Mouse (Mus musculus): ENCODE data around the gene Hspa8.
"Not testable (repeated sequence)": the region's sequence is repeated elsewhere in the genome, so short reads cannot be mapped to it uniquely, and the experiment has no call there.

Gene Hspa8

GRCm38 (mm10) chr9:40800675-40801612 lies at the start of gene Hspa8:
Hspa8 (plus strand) TSS chr9:40800984.
- in situ Hi-C loops (cut with MboI; ENCODE audit: low sequenced_read_pairs), result loop anchor here (25.0 kb wide), 1 partner anchor 386 kb away; no protein-coding TSS in a partner anchor

- in situ Hi-C loops (cut with MboI; ENCODE audit: low sequenced_read_pairs), result loop anchor here (5.0 kb wide), 1 partner anchor 124 kb away; no protein-coding TSS in a partner anchor
Observed at GRCm38 (mm10) chr9:40751749-40752148, 49.0 kb upstream of the Hspa8 start.

- in situ Hi-C loops (cut with MboI; ENCODE audit: low sequenced_read_pairs), result no loop called here
Observed at GRCm38 (mm10) chr9:40756401-40756800, 44.4 kb upstream of the Hspa8 start.

GRCm38 (mm10) chr9:40757105-40757626 lies 43.6 kb upstream of the Hspa8 start:
- in situ Hi-C loops (cut with MboI; ENCODE audit: low sequenced_read_pairs), result no loop called here

- in situ Hi-C loops (cut with MboI; ENCODE audit: low sequenced_read_pairs), result no loop called here
Observed at GRCm38 (mm10) chr9:40757685-40758270, 43.0 kb upstream of the Hspa8 start.

- in situ Hi-C loops (cut with MboI; ENCODE audit: low sequenced_read_pairs), result no loop called here
Observed at GRCm38 (mm10) chr9:40762354-40762753, 38.4 kb upstream of the Hspa8 start.

GRCm38 (mm10) chr9:40764887-40765580 lies 35.8 kb upstream of the Hspa8 start:
- in situ Hi-C loops (cut with MboI; ENCODE audit: low sequenced_read_pairs), result no loop called here

GRCm38 (mm10) chr9:40765581-40765940 lies 35.2 kb upstream of the Hspa8 start:
- in situ Hi-C loops (cut with MboI; ENCODE audit: low sequenced_read_pairs), result no loop called here

- in situ Hi-C loops (cut with MboI; ENCODE audit: low sequenced_read_pairs), result no loop called here
Observed at GRCm38 (mm10) chr9:40766058-40766605, 34.7 kb upstream of the Hspa8 start.

GRCm38 (mm10) chr9:40767946-40768345 lies 32.8 kb upstream of the Hspa8 start:
- in situ Hi-C loops (cut with MboI; ENCODE audit: low sequenced_read_pairs), result no loop called here

- in situ Hi-C loops (cut with MboI; ENCODE audit: low sequenced_read_pairs), result no loop called here
Observed at GRCm38 (mm10) chr9:40772246-40772645, 28.5 kb upstream of the Hspa8 start.

GRCm38 (mm10) chr9:40773142-40773541 lies 27.6 kb upstream of the Hspa8 start:
- in situ Hi-C loops (cut with MboI; ENCODE audit: low sequenced_read_pairs), result not testable (repeated sequence)

GRCm38 (mm10) chr9:40773869-40774268 lies 26.9 kb upstream of the Hspa8 start:
- in situ Hi-C loops (cut with MboI; ENCODE audit: low sequenced_read_pairs), result no loop called here

- in situ Hi-C loops (cut with MboI; ENCODE audit: low sequenced_read_pairs), result no loop called here
Observed at GRCm38 (mm10) chr9:40776044-40776443, 24.7 kb upstream of the Hspa8 start.

GRCm38 (mm10) chr9:40776459-40777248 lies 24.1 kb upstream of the Hspa8 start:
- in situ Hi-C loops (cut with MboI; ENCODE audit: low sequenced_read_pairs), result no loop called here

GRCm38 (mm10) chr9:40780111-40780510 lies 20.7 kb upstream of the Hspa8 start:
- in situ Hi-C loops (cut with MboI; ENCODE audit: low sequenced_read_pairs), result no loop called here

GRCm38 (mm10) chr9:40780892-40781725 lies 19.7 kb upstream of the Hspa8 start:
- in situ Hi-C loops (cut with MboI; ENCODE audit: low sequenced_read_pairs), result no loop called here

GRCm38 (mm10) chr9:40781726-40782581 lies 18.8 kb upstream of the Hspa8 start:
- in situ Hi-C loops (cut with MboI; ENCODE audit: low sequenced_read_pairs), result no loop called here
